Mouse (Mus musculus) ZHBTc4 (cell line): ENCODE data around the gene Bub1b.
A peak's percentile ranks its signal among the peaks of the same experiment; 100 is the strongest.

Experiments
- DNase-seq: peaks from one replicate; pipeline ENCODE4 v3.0.0-alpha.2; 2011; ENCODE audit warnings: low read depth, low spot score

Bub1b gene

GRCm38 (mm10) chr2:118664975-118665516, 67.0 kb downstream of the Bub1b start:
- DNase-seq: no peak

DNA sequence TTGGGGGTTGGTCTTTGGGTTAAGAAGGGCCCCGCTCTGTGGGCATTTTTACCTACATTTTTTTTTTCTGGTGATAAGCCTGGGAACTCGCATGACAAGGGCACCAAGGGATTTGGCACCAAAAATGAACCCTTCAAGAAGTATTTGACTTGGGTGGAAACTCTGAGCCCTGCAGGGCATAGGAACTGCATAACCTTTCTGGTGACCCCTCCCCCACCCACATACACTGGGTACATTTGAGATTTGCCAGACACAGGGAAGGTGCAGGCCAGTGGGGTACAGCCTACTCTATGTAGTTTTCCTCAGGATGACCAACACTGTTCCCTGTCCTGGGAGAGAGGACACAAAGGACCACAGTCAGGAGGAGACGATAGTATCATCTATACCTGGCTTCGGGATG, 67.6 kb downstream of the Bub1b start:
- DNase-seq: no peak

GRCm38 (mm10) chr2:118667181-118667580, 69.2 kb downstream of the Bub1b start:
- DNase-seq: no peak

DNA sequence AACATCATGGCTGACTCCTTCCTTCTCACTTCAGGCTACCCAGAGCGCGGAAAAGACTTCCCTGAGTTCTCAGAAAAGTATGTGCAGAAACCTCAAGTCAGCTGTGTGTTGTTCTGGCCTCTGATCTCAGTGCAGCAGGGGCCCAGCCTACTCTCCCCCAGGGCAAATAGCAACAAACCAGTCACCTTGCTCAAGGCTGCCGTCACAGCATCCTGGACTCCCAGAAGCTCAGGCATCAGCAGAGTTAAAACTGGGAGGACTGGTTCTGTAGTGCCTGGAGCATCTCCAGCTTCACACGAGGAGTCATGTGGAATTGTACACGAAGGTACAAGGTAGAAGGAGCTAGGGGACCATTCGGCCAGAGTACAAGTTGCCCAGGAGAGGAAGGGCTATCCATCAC, 71.2 kb downstream of the Bub1b start:
- DNase-seq: no peak

DNA sequence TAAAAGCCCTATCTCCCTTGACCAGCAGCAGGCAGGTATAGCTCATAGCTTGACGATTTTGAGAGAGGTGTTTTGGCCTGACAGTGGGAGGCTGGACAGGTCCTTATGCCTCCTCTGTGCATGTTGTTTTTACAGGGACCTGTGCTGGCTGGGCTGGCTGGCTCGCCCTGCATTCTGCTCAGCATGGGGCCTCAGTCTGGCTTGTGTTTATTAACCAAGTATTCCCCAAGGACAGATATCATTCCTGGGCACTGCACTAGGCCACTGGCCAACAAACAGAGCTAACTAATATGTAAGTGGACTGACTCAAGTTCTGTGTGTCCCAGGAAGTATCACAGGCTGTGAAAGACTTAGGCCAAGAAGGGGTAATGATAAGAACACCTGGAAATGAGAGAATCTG, 71.8 kb downstream of the Bub1b start:
- DNase-seq: no peak

DNA sequence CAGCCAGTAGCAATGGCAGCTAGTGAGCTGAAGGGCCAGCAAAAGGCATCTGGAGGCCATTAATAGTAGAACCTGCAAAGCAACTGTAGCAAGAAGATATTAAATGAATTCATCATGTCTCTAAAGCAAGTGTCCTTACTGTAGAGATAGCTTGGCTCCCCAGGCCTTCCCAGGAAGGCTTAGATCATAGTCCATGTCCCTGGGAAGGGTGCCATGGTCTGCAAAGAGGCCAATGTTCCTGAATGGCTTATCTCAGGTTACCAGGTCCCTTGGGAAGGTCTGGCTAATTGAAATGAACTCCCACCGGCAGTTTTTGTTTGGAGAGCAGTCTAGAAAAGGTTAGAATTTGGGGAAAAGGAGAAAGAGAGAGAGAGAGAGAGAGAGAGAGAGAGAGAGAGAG, 73.7 kb downstream of the Bub1b start:
- DNase-seq: no peak

DNA sequence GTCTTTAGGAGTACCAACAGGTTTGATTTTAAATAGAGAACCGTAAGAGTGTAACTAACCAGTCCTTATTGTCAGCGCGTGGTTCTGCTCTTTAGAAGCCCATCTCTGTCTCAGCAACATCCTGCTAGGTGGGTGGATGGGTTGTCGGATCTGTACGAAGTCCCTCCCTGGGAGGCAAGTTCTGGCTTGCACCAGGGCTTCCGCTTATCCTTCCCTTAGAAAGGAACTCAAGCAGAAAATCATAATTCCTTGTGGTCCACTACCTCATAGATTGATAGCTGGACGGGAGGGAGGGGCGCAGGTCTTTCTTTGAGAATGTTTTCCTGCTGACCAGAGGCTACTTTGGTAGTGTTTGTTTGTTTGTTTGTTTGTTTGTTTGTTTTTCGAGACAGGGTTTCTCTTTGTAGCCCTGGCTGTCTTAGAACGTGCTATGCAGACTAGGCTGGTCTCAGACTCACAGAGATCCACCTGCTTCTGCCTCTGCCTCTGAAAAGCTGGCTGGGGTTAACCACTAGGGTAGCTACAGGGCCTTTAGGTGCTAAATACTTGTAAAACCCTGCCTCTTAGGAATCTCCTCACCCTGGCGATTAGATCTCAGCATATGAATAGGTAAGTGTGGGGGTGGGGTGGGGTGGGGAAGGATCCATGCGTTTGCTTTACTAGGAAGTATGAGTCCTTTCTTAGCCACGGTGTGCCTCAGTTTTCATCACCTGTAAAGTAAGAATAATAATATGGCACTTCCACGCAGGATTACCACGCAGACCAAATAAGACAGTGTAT, 75.9 kb downstream of the Bub1b start:
- DNase-seq: peak; percentile 76

- no peak for DNase-seq
Measured at GRCm38 (mm10) chr2:118674500-118674899, 76.5 kb downstream of the Bub1b start.

- DNase-seq: peak; percentile 78
Measured at GRCm38 (mm10) chr2:118676839-118677741, 79.1 kb downstream of the Bub1b start.

- DNase-seq: no peak
Measured at GRCm38 (mm10) chr2:118677817-118678216, 79.8 kb downstream of the Bub1b start.

- no peak for DNase-seq
Measured at GRCm38 (mm10) chr2:118679577-118679976, 81.6 kb downstream of the Bub1b start.

- DNase-seq: no peak
Measured at GRCm38 (mm10) chr2:118680926-118681325, 82.9 kb downstream of the Bub1b start.

GRCm38 (mm10) chr2:118682544-118683260, 84.7 kb downstream of the Bub1b start:
- DNase-seq: no peak

GRCm38 (mm10) chr2:118685088-118685487, 87.1 kb downstream of the Bub1b start:
- no peak for DNase-seq

DNA sequence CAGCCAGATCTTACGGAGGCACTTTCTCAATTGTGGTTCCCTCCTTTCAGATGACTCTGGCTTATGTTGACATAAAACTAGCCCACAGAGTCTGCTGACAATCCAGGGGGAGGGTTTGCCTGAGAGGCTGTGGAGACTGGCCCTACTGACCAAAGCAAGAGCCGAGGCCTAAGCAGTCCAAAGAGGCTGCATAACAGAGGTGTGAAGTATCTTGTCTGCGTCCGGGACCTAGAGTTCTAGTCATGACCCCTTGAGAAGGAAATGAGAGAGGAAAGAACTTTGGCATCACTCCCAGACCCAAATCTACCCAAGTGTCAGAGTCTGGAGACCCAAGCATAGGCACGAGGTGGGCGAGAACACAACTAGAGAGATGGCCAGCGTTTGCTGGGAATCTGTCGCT, 88.7 kb downstream of the Bub1b start:
- DNase-seq: no peak

DNA sequence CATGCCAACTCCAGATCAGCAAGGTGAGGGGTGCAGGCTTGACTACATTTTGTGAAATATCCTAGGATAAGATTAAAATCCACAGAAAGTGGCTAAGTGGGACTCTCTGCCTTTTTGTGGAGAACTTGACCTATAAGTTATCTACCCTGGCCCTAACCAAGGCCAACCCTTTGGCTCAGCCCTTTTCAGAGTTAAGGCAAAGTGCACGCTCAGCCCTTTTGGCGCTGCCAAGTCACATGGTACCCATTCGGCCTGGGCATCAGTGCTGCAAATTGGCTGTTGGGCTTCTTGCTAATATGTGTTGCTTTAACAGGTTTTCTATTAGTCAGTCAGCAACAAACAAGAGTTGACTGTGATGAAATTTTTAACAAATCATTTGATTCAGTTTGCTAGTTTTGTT, 89.8 kb downstream of the Bub1b start:
- no peak for DNase-seq

GRCm38 (mm10) chr2:118689875-118690274, 91.9 kb downstream of the Bub1b start:
- DNase-seq: no peak
